Mouse (Mus musculus): ENCODE measurements around the gene Pde4d. TPM values are rescaled to one million over a fixed set of nuclear protein-coding genes. Genes with fewer than 3 reads are reported as not detected.

Gene Pde4d
- polyA plus RNA-seq, 1 experiment from 2014 or later: 19.1 TPM

DNA sequence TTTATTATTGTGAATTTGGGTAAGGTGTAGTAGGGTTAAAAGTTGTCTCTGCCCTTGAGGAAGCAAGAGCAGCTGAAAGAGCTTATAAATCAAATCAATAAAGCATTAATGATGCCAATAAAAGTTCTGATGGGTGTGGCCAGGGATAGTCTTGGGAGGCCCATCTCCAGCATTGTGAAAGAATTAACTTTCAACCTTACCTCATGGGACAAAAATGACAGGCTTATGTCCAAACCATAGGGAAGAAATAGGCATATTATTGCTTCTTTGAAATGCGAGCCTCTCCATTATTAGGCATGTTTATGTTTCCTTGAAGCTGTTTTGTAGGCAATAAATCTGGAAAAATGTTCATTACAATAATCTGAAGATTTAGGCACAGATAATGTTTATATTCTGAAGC lies 10.7 kb upstream of the Pde4d start:
- no peaks in the 10 kb centered on the region for H3K4me1 ChIP-seq
- no peak for ATAC-seq (ENCODE audit: insufficient number of reproducible peaks, low FRiP score, low TSS enrichment, low read depth)
- H3K27ac ChIP-seq (replicated peaks): no peak overlapping the region
- H3K4me3 ChIP-seq (replicated peaks): no peak overlapping the region
- H3K27me3 ChIP-seq: no peaks in the 10 kb centered on the region
- H3K4me2 ChIP-seq (replicated peaks): no peak overlapping the region
- no peaks in the 10 kb centered on the region for H3K36me3 ChIP-seq
- no peak overlapping the region for H3K9ac ChIP-seq
- 80% methylated on average over 1 of the region's 1 CpGs for WGBS
- H3K9me3 ChIP-seq (replicated peaks): no peaks in the 10 kb centered on the region

- Histone ChIP-seq H3K4me3 (replicated peaks) (no peak overlapping the region), H3K27ac (replicated peaks) (no peak overlapping the region), H3K36me3 (no peaks in the 10 kb centered on the region), H3K9ac (no peak overlapping the region), H3K9me3 (replicated peaks) (no peaks in the 10 kb centered on the region), H3K4me2 (replicated peaks) (no peak overlapping the region), H3K4me1 (peaks cover 9% of the 10 kb centered on the region; the same call in 1 of the 2 replicates), H3K27me3 (no peaks in the 10 kb centered on the region)
- WGBS: 60% methylated on average over 11 of the region's 11 CpGs
- no peak for ATAC-seq (ENCODE audit: insufficient number of reproducible peaks, low FRiP score, low TSS enrichment, low read depth)
Observed at GRCm38 (mm10) chr13:108448348-108448931, 1.3 kb upstream of the Pde4d start.

DNA sequence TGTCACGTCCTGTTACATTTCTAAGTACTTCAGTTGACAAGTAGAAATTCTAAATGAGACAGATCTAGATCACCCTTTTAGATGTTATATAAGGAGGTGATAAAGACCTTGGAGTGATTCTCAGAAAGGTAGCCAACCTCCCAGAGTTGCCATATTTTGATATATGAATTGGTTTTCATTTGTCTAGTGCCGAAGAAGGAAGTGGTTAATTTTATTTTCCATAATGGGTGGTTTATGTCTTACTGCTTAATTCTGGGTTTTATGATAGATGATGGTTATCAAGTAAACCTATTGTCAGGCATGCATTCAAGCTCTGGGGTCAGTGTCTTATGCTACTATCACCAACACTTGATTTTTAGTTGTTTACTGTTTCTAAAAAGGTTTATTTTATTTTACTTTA lies 1.4 kb downstream of the Pde4d start:
- no peak overlapping the region for H3K4me3 ChIP-seq (replicated peaks)
- no peaks in the 10 kb centered on the region for H3K9me3 ChIP-seq (replicated peaks)
- no peak overlapping the region for H3K4me2 ChIP-seq (replicated peaks)
- WGBS: 75% methylated on average over 2 of the region's 2 CpGs
- H3K27me3 ChIP-seq: no peaks in the 10 kb centered on the region
- no peaks in the 10 kb centered on the region for H3K36me3 ChIP-seq
- no peak for ATAC-seq (ENCODE audit: insufficient number of reproducible peaks, low FRiP score, low TSS enrichment, low read depth)
- peaks cover 9% of the 10 kb centered on the region; the same call in 1 of the 2 replicates for H3K4me1 ChIP-seq
- H3K9ac ChIP-seq: no peak overlapping the region
- no peak overlapping the region for H3K27ac ChIP-seq (replicated peaks)

GRCm38 (mm10) chr13:108453064-108453919 lies 3.5 kb downstream of the Pde4d start:
- H3K27me3 ChIP-seq: no peaks in the 10 kb centered on the region
- H3K4me3 ChIP-seq (replicated peaks): no peak overlapping the region
- peaks cover 9% of the 10 kb centered on the region; the same call in 1 of the 2 replicates for H3K4me1 ChIP-seq
- H3K9ac ChIP-seq: no peak overlapping the region
- no peak for ATAC-seq (ENCODE audit: insufficient number of reproducible peaks, low FRiP score, low TSS enrichment, low read depth)
- no peak overlapping the region for H3K4me2 ChIP-seq (replicated peaks)
- WGBS: 63% methylated on average over 6 of the region's 6 CpGs
- no peak overlapping the region for H3K27ac ChIP-seq (replicated peaks)
- no peaks in the 10 kb centered on the region for H3K9me3 ChIP-seq (replicated peaks)
- no peaks in the 10 kb centered on the region for H3K36me3 ChIP-seq

- Histone ChIP-seq H3K9ac (no peak overlapping the region), H3K9me3 (replicated peaks) (no peaks in the 10 kb centered on the region), H3K4me2 (replicated peaks) (no peak overlapping the region), H3K36me3 (no peaks in the 10 kb centered on the region), H3K4me1 (no peaks in the 10 kb centered on the region), H3K27ac (replicated peaks) (no peak overlapping the region), H3K4me3 (replicated peaks) (no peak overlapping the region), H3K27me3 (no peaks in the 10 kb centered on the region)
- no peak for ATAC-seq (ENCODE audit: insufficient number of reproducible peaks, low FRiP score, low TSS enrichment, low read depth)
- 90% methylated on average over 5 of the region's 5 CpGs for WGBS
Observed at GRCm38 (mm10) chr13:108462518-108462917, 12.8 kb downstream of the Pde4d start.

DNA sequence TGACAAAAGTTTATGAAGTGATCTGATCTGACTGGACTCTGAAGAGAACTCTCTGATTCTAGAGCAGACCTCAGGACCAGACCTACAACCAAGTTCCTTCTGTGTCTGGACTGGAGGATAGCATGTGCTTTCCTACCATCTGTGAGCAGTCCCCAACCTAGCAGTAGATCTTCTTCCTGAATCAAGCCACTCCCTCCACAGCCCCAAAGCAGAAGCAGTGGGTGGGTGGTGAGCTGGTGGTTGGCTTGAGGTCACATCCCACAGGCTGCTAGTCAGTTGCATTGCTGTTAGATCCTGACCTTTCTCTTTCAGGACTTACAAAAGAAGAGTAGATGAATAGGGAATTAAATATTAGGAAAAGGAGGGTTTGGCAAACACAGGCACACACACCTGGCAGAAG lies 16.0 kb downstream of the Pde4d start:
- Histone ChIP-seq H3K4me1 (no peaks in the 10 kb centered on the region), H3K4me2 (replicated peaks) (no peak overlapping the region), H3K4me3 (replicated peaks) (no peak overlapping the region), H3K36me3 (no peaks in the 10 kb centered on the region), H3K27me3 (no peaks in the 10 kb centered on the region), H3K9me3 (replicated peaks) (no peaks in the 10 kb centered on the region), H3K27ac (replicated peaks) (no peak overlapping the region), H3K9ac (no peak overlapping the region)
- no peak for ATAC-seq (ENCODE audit: insufficient number of reproducible peaks, low FRiP score, low TSS enrichment, low read depth)

DNA sequence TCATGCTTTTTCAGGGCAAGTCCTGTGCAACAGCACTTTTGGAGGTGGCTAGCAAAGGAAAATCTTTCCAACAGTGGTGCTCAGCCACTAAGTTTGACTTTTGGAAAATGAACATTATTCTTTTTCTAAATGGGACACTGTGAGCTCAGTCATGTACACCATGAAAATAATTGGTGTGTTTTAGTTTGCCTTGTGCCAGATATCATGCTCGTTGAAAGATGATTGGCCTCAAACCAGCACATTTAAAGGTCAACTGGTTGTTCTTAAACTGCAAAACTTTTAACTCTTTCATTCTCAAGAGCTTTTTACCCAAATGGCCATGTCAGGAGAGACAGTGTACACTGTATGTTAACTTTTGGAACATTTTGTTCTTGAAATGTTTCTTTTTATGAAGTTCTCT lies 17.3 kb downstream of the Pde4d start:
- H3K27ac ChIP-seq (replicated peaks): no peak overlapping the region
- no peaks in the 10 kb centered on the region for H3K27me3 ChIP-seq
- no peak for ATAC-seq (ENCODE audit: insufficient number of reproducible peaks, low FRiP score, low TSS enrichment, low read depth)
- WGBS: 17% methylated on average over 1 of the region's 1 CpGs
- no peaks in the 10 kb centered on the region for H3K4me1 ChIP-seq
- no peak overlapping the region for H3K4me3 ChIP-seq (replicated peaks)
- no peak overlapping the region for H3K9ac ChIP-seq
- H3K4me2 ChIP-seq (replicated peaks): no peak overlapping the region
- H3K36me3 ChIP-seq: no peaks in the 10 kb centered on the region
- H3K9me3 ChIP-seq (replicated peaks): no peaks in the 10 kb centered on the region

DNA sequence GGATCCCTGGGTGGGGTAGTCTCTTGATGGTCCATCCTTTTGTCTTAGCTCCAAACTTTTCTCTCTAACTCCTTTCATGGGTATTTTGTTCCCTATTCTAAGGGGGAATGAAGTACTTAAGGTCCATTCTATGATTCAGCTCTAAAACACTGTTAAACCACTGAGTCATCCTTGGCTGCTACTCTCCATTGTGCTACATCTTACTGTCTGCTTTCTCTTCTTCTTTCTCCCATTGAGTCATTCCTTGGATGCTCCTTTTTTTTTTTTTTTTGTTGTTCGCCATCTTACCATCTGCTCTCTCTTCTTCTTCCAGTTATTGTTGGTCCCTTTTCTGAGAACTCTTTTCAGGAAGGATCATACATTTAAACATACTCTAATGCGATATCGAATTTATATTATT lies 30.7 kb downstream of the Pde4d start:
- ATAC-seq (ENCODE audit: insufficient number of reproducible peaks, low FRiP score, low TSS enrichment, low read depth): no peak
- no peak overlapping the region for H3K27ac ChIP-seq (replicated peaks)

GRCm38 (mm10) chr13:108485036-108485435 lies 35.3 kb downstream of the Pde4d start:
- H3K27ac ChIP-seq (replicated peaks): no peak overlapping the region
- ATAC-seq (ENCODE audit: insufficient number of reproducible peaks, low FRiP score, low TSS enrichment, low read depth): no peak
- H3K4me1 ChIP-seq: no peaks in the 10 kb centered on the region
- no peak overlapping the region for H3K9ac ChIP-seq
- H3K27me3 ChIP-seq: no peaks in the 10 kb centered on the region
- 86% methylated on average over 6 of the region's 6 CpGs for WGBS
- H3K4me3 ChIP-seq (replicated peaks): no peak overlapping the region
- H3K9me3 ChIP-seq (replicated peaks): no peaks in the 10 kb centered on the region
- H3K36me3 ChIP-seq: no peaks in the 10 kb centered on the region
- H3K4me2 ChIP-seq (replicated peaks): no peak overlapping the region

More for the DNA sequence above, 30.7 kb downstream of the Pde4d start:
- H3K27me3 ChIP-seq: no peaks in the 10 kb centered on the region
- 88% methylated on average over 3 of the region's 3 CpGs for WGBS
- H3K4me2 ChIP-seq (replicated peaks): no peak overlapping the region
- H3K4me3 ChIP-seq (replicated peaks): no peak overlapping the region
- no peaks in the 10 kb centered on the region for H3K36me3 ChIP-seq
- H3K9ac ChIP-seq: no peak overlapping the region
- no peaks in the 10 kb centered on the region for H3K4me1 ChIP-seq
- no peaks in the 10 kb centered on the region for H3K9me3 ChIP-seq (replicated peaks)

DNA sequence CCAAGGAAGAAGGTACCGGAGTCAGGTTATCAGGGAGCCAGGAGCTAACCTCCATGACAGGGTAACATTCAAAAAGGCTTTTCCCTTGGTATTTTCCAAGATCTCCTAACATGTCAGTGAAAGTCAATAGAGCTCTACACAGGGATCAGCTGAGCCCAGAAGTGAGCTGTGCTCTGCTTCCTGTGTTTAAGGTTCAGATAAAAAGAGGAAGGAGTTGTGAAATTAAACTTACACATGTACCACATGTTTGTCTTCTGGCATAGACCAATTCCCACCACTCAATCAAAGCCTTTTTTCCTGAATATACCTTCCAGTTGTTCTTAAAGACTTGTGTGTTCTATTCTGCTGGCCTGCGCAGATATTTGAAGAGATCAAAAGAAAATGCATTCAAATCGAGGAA lies 37.3 kb downstream of the Pde4d start:
- 88% methylated on average over 3 of the region's 3 CpGs for WGBS

DNA sequence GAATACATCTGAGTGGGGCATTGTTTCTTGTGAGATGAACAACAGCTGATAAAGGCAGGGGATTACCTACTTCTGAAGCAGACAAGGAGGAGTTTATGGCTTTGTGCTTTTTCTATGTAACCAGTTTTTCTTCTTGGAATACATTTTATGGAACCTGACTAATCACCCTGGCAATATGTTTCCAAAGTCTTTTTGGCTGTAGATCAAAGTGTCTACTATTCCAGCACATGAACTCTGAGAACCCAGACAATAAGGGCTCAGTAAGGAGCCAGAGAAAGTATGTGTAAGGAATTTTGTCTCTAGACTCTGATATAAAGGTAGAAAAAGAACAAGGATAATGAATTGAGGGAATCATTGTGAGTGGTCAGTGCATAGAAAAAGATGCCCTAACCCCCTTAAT lies 40.1 kb downstream of the Pde4d start:
- no peak for ATAC-seq (ENCODE audit: insufficient number of reproducible peaks, low FRiP score, low TSS enrichment, low read depth)
- H3K4me2 ChIP-seq (replicated peaks): no peak overlapping the region
- H3K4me3 ChIP-seq (replicated peaks): no peak overlapping the region
- no peak overlapping the region for H3K27ac ChIP-seq (replicated peaks)
- no peaks in the 10 kb centered on the region for H3K36me3 ChIP-seq
- H3K27me3 ChIP-seq: no peaks in the 10 kb centered on the region
- no peaks in the 10 kb centered on the region for H3K9me3 ChIP-seq (replicated peaks)
- H3K4me1 ChIP-seq: no peaks in the 10 kb centered on the region
- H3K9ac ChIP-seq: no peak overlapping the region

More for the DNA sequence above, 37.3 kb downstream of the Pde4d start:
- no peak overlapping the region for H3K27ac ChIP-seq (replicated peaks)
- no peak for ATAC-seq (ENCODE audit: insufficient number of reproducible peaks, low FRiP score, low TSS enrichment, low read depth)
- H3K9ac ChIP-seq: no peak overlapping the region
- H3K4me1 ChIP-seq: no peaks in the 10 kb centered on the region
- no peaks in the 10 kb centered on the region for H3K9me3 ChIP-seq (replicated peaks)
- no peaks in the 10 kb centered on the region for H3K27me3 ChIP-seq
- no peak overlapping the region for H3K4me2 ChIP-seq (replicated peaks)
- no peaks in the 10 kb centered on the region for H3K36me3 ChIP-seq
- no peak overlapping the region for H3K4me3 ChIP-seq (replicated peaks)

GRCm38 (mm10) chr13:108490872-108491271 lies 41.1 kb downstream of the Pde4d start:
- ATAC-seq (ENCODE audit: insufficient number of reproducible peaks, low FRiP score, low TSS enrichment, low read depth): no peak
- Histone ChIP-seq H3K4me1 (no peaks in the 10 kb centered on the region), H3K4me2 (replicated peaks) (no peak overlapping the region), H3K36me3 (no peaks in the 10 kb centered on the region), H3K4me3 (replicated peaks) (no peak overlapping the region), H3K27ac (replicated peaks) (no peak overlapping the region), H3K27me3 (no peaks in the 10 kb centered on the region), H3K9ac (no peak overlapping the region), H3K9me3 (replicated peaks) (no peaks in the 10 kb centered on the region)
- 38% methylated on average over 2 of the region's 2 CpGs for WGBS

Measured in embryonic facial prominence, embryonic 15.5 days (tissue).